Mouse (Mus musculus): ENCODE measurements around the gene Plxna2. TPM values are rescaled to one million over a fixed set of nuclear protein-coding genes. Genes with fewer than 3 reads are reported as not detected.

Gene Plxna2
- total RNA-seq, 2 experiments from 2014 or later = 73.3 to 76.6 TPM

DNA sequence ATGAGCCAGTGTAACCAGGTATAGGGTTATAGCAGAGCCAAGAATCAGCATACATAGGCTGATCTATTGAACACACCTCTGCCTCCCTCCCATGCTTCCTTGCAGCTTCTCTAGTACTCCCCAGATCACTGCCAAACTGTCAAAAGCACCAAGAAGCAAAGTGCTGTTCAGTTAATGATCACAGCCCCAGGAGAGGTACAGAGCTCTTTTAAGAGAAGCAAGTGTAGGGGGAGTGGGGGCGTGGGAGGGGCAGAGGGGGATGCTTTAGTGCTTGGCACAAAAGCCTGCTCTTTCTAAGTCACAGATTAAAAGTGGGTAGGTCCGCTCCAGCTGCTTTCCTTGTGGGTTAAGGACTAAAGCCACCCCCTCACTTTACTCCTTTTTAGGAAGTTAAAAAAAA is 85.2 kb downstream of the Plxna2 start:
- DNase-seq (ENCODE audit: low spot score in 2 of 2) = peak; percentile 40 to 55

DNA sequence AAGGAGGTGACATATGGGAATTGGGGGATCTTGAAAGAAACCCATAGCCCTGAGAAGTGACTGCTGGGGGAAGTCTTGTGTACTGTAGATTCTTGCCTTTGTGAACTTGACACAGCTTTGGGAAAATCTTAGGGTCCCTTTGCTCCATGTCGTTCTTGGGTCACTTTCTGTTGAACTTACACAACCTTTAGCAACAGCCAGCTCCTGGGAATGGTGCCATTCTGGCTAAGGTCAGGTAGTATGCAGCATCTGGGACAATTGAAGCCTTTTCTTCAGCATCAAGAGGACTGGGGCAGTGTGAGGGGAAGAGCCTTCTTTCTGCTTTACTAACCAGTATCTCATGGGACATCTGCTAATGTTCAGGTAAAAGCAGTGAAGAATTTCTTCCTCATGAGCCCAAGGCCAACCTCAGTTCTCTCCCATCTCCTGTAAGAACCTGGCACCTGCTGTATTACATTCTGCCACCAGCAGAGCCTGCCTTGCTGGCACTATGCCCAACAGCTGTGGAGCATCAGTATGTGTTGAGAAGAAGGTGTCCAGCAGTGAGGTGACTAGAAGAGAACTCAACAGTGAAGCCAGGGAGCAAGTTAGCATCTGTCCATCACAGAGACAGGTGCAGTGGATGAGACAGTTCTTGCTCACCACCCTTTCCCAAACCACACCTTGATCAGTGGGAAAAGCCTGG is 86.3 kb downstream of the Plxna2 start:
- DNase-seq (ENCODE audit: low spot score in 2 of 2) = no peak

DNA sequence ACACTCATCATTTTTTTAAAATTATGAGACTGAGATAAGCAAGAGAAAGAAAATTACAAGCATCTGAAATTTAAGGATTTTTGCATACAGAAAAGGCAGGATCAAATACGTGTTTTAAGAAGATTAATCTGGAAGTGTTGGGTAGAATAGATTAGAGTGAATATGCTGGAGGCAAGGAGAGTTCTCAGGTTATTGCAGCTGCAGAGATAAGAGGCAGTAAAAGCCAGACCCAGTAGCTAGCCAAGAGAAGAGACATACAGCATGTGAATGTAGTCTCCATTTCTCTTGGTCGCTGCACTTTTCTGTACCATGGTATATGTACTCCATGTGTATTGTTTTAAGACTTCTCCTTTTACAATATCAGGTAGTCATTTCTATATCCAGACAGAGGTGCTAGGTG is 88.5 kb downstream of the Plxna2 start:
- no peak for DNase-seq (ENCODE audit: low spot score in 2 of 2)

DNA sequence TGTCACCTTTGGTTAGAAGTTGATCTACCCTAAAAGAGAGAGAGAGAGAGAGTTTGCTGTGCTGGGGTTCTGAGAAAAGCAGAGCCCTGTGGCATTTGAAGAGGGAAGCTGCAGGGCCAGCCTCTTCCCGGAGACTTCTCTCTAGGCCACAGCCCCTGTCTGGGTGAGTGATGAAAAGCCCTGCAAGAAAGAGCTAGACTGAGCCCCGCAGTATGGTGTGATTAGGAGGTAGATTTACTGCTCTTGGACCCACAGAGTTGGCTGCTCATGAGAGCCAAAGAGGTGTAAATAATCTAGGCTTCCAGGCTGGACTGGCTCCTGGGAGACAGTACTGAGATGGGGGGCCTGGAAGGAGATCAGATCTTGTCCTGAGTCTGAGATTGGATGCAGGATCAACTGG is 94.4 kb downstream of the Plxna2 start:
- no peak for DNase-seq (ENCODE audit: low spot score in 2 of 2)

DNA sequence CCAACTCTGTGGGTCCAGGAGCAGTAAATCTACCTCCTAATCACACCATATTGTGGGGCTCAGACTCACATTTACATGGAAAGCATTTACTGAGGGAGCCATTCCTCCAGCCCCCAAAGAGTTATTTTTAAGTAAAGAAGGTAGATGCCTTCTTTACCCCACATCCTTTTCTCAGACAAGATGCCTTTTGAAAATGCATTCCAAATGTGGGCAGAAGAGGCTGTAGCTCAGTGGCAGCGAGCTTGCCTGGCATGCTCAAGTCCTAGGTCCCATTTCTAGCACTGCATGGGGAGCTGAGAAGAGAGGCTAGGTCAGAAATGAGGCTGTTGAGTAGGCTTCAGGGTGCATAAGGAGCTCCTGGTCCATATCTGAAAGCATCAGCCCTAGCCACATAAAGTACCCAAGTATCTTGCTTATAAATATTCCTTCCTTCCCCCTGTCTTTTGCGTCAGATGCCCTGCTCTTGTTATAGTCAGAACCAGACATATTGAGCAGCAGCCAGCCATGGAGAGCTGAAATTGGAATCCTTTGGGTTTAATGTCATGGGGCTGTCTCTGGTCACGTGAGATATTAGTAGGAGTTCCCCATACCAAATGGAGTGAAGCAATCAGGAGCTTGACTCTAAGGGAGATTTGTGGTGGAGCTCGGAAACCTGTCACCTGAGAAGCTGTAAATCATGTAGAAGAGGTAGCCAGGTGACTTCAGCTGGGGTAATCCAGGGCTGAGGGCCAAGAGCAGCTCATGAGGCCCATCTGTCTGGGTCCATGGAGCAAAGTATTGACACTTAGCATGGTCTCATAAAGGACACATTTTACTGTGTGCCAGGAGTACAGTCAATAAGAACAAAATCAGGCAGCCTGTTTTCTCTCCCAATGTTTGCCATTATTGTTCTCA is 96.4 kb downstream of the Plxna2 start:
- no peak for DNase-seq (ENCODE audit: low spot score in 2 of 2)

DNA sequence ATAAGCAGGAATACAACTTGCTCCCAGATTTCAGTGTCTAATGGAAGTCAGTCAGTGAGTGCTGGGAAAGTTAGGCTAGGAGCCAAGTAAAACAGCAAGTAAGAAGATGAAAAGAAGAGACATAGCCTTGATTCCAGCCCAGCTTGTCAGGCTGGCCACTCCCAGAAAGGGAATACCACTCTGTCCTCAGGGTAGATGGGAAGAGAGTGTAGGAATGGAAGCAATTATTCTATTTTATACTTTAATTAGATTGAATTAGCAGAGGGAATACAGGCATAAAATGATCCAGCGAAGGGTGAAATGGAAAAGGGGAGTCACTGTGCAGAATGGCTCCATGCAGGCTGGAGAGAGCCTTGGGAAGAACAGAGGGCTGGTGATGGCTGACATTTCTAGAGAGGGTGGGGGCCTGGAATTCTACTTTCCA is 99.4 kb downstream of the Plxna2 start:
- DNase-seq (ENCODE audit: low spot score in 2 of 2) = no peak

DNA sequence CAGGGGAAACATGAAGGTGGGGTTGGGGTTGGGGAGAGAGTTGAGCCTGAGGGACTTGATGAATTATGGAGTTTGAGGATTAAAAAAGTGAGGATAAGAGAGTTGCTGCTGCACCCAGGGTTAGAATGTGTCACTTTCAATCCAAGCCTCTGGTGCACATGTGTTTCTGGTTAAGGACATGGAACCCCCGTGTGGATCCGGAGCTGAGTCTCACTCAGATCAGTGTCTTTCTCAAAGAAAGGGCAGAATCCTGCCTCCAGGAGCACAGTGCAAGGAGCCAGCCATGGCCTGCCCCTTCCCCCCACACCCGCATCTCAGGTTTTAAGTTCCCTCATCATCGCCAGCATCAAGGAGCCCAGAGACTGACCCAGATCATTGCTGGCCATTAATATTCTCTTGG is 102.4 kb downstream of the Plxna2 start:
- no peak for DNase-seq (ENCODE audit: low spot score in 2 of 2)

DNA sequence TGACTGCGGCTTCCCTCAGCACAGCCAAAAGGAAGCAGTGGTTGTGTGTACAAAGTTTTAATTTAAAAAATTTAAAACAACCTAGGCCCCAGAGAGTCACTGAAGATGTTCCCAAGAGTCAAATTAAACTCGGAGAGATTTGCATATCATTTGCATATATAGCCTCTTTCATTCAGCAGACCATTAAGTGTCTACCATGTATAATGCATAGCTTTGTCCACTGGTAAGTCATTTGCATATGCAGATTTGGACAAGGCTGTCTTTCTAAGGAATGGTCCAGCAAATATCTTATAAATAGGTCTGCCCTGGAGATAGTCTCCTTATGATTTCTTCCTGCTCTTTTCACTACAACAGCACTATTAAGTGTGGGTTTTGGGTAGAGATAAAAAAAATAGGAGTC is 103.2 kb downstream of the Plxna2 start:
- no peak for DNase-seq (ENCODE audit: low spot score in 2 of 2)

DNA sequence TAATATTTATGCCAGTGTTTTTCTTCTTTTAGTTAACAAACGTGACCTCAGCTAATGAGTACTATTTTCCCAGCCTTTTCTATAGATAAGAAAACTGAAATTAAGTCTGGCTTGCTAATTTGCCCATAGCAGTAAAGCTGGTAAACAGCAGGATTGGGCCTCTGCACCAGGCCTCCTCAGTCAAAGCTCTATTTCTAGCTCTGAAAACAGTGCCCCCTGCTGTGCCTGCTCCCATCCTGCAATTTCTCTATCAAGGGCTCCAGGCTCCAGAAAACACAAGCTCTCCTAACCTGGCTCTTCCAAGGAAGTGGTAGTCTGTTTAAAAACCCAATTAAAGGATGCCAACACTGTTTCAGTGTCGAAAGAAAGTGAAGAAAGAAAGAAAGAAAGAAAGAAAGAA is 104.3 kb downstream of the Plxna2 start:
- DNase-seq (ENCODE audit: low spot score in 2 of 2) = peak; percentile 73 to 75

DNA sequence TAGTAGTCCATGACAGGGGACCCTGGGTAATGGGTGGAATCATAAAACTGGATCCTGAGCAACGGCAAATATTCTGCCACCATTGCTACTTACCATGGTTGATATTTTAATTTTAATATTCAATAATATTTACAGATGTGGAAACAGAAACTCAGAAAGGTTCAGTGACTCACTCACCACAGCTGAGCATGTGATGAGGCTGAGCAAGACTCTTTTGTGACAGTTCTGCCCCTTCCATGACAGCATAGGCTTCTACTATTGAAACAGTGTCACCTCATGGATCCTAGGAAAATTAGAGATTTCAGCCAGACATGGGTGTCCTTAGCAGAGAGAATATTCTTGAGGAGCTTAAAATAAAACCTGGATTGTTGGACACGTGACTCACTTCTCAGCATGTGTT is 116.8 kb downstream of the Plxna2 start:
- DNase-seq (ENCODE audit: low spot score in 2 of 2) = no peak

DNA sequence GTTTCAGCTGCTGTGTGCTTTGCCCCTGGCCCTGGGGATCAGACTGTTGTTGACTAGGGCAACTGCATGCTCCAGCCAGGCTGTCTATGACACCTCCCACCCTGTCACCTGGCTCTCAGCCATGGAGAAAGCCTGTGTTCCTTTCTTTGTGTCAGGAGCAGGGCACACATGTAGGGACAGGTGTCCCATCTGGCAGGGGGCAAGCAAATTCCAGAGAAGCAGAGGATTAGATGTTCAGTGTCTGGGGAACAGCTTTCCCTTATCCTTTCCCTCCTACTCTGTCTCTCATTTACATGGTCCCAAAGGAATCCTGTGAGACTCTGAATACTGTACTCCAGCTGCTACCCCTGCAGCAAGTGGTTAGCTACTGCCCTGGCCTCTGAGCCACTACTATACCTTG is 121.9 kb downstream of the Plxna2 start:
- no peak for DNase-seq (ENCODE audit: low spot score in 2 of 2)

DNA sequence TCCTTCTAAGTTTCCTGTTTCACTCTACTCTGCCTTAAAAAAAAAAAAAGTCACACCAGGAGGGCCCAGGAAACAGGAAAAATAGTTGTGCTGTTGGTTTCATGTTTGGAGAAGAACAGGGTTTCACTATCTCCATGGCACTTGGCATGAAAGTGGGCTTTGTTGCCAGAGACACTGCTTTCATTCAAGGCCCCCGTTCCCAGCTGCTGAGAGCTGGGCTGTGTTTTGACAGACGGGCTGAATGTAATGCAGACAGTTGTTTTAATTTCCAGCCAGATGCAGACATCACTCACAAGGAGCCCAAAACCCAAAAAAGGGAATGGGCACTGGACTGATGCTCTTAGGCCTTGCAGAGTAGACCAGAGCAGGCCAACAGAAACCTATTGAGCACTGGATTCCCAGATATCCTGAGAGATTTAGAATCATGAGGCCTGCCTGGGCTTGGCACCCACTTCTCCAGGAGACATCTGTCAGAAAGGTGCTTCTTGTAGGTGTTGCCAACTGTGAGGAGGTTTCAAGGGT is 124.9 kb downstream of the Plxna2 start:
- DNase-seq (ENCODE audit: low spot score in 2 of 2) = peak; percentile 15 to 16

DNA sequence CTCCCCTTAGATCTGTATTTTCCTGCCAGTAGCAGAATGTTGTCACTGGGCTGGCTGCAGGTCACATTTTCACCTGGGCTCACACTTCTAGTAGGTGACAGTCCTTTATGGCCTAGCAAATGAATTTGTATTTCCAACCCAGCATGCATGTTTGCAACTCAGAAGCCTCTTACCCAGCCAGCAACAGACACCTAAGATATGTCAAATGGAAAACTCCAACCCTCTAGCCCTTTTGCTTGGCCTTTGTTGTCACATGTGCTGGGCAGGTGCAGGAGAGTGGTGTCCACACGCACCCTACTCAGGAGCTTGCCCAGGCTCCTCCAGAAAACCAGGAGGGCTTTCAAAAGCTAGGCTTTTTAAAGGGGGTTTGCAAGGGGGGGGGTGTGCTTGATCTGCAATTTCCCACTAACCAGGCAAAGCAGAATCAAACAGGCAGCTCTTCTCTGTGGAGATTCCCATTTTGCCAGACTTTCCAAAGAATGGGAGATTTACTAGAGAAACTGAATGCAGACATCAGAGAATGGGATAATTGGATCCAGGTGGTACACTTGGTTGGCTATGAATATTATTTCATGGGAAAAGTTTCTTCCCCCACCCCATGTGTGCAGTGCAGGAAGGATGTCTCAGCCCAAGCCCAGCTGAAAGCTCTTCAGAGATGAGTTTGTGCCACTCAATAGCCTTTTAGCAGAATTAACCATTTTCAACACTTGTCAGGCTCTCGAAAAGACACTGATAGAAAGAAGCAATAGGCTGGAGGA is 127.3 kb downstream of the Plxna2 start:
- DNase-seq (ENCODE audit: low spot score in 2 of 2) = no peak

DNA sequence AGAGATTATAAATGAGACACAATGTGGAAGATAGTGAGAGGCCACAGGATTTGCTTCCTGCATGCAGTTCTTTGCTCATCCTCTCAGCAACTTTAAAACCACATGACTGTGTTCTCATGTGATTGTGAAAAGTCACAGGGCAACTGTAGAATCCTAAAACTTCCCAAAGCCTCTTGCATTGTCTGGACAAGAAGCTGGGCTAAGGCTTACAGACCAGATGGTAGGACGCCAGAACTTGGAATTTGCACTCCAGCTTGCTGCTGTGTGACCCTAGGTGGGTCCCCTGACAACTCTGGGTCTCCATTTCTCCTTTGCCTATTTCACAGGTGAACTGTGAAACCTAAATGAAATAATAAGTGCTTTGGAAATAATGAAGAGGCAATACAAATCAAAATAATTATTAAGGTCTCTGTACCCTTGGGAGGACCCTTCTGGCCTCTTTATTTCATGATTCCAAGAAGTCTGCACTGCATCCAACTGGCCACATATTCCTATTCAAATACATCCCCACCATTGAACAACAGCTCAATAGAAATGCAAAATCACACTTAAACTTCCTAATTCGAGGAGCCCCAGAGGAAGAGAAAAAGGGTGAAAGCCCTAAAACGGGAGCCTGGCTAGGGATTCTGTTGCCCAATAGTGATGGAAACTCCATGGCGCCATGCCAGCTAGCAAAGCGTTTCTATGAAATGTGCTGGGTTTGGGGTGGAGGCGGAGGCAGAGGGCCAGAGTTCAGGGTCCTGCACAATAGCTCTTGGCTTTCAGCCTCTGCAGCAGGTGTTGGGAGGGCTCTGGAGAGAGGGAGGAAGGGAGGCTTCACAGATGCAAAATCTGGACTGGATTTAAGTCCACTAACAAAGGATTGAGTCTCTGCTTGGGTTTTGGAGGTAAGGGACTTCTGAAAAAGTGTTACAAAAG is 128.6 kb downstream of the Plxna2 start:
- peak; percentile 36 to 41 for DNase-seq (ENCODE audit: low spot score in 2 of 2)

DNA sequence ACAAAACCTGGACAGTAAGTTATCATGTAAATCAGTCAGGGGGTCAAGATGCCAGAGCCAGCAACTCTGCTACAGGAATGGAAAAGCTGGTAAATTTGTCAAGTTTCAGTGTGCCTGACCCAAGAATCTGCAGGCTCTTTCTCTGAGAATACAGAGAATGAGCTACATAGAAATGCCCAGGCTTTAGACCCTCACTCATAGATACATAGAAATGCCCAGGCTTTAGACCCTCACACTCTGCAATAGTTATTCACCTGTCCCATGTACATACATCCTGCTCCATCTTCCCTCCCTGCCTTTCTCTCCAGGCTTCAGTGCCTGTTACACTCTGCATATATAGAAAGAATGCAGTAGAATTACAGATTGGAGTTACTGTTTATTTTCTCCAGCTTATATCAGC is 129.2 kb downstream of the Plxna2 start:
- no peak for DNase-seq (ENCODE audit: low spot score in 2 of 2)

DNA sequence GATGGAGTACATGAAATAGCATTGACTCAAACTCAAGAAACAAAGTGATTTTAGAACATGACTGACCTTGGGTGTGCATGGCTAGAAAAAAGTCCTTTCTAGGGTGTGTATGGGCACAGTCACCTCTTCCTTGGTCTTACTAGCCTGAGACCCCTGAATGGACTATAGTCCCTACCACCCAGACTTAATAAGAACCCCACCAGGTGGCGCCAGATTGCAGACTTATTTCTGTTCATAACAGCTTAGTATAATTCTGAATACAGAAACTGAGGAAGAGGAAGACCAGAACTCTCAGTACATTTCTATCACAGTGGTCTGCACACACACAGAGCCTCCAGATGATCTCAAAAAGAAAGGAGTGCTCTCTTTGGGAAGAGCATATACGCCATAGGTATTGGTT is 135.2 kb downstream of the Plxna2 start:
- peak; percentile 53 to 69 for DNase-seq (ENCODE audit: low spot score in 2 of 2)

DNA sequence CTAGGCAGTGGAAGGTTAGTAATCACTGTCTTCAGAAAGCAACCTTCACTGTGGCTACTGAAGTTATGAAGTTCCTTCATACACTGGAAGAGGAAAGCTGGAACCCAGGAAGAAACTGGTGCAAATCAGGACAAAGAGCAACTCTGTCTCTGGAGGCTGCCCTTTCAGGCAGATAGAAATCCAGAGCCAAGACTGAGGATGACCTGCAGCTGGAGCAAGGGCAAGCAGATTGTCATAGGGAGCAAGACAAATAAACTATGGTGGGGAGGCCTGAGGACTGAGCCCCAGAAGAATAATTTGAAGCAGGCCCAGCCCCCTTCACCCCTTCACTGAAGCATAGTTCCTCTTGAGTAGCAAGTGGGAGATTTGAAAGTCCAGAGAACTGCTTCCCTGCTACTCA is 138.0 kb downstream of the Plxna2 start:
- DNase-seq (ENCODE audit: low spot score in 2 of 2) = no peak

DNA sequence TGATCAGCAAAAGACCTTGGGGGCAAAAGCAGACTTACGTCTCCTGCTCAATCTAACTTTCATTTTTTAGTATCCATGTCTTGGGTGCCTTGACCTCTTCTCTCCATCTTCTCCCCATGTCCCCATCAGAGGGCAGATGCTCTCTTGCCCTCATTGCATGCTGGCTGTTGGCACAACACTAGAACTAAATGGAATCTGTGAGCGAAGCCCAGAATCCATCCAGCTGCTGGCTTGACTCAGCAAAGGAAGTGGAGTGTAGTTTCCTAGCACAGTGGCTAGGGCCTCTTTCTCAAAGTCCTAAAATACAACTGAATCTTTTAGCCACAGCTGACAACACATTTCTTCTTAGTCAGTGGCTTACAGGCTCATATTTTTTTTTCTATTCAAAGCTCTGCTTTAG is 138.4 kb downstream of the Plxna2 start:
- no peak for DNase-seq (ENCODE audit: low spot score in 2 of 2)

DNA sequence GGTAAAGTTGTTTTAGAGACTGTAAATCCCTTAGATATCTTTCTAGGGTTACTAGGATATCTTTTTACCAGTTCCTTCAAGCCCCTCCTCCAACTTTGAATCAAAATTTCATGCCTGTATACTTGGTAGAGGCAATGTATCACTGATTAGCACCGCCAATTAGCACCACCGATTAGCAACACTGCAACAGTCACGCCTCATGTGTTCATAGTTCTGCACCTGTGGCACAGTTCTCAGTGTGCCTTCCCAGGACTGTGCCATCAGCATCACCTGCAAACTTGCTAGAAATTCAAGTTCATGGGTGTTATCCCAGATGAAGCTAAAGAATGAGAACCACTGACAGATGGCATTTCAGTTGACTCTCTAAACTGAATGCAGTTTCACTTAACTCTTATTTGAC is 138.8 kb downstream of the Plxna2 start:
- DNase-seq (ENCODE audit: low spot score in 2 of 2) = no peak

DNA sequence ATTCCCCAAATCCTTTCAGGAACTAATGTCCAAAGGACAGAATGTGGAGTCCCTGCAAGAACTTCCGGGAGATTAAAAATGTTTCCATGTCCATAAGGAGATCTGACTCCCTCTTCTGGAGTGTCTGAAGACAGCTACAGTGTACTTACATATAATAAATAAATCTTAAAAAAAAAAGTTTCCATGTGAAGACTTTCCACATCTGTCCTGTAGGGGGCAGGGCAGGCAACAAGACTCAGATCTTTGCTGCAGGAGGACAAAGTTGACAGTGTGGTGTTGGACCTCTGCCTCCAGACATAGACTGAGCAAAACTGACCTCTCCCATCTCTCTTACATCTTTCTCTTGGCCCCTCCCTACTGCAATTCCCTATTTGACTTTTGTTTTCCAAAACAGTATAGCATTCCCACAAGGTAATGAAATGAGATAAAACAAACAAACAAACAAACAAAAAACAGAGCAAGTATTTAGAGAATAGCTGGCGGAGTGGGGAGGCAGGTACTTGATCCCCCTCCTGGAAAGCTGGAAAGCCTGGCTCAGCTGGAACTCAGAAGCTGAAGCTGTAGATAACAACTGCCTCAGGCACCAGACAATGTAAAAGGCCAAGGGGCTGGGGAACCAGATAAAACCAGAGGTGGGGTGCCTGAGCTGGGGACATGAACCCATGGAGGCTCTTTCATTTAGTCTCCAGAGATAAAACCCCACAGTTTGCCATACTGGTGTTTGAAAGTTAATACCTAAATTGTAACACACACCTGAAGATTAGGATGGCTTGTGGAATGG is 143.6 kb downstream of the Plxna2 start:
- DNase-seq (ENCODE audit: low spot score in 2 of 2) = no peak

Measured in left cerebral cortex, adult 18-20 months (tissue).